Mouse (Mus musculus) intestine, embryonic 16.5 days (tissue): Measurements from ENCODE around the gene Gm3045. TPM values are rescaled to one million over a fixed set of nuclear protein-coding genes. Genes with fewer than 3 reads are reported as not detected.
A peak's percentile ranks its signal among the peaks of the same experiment; 100 is the strongest.

Source experiments
- ATAC-seq: fragments of 200-750 bp; cut with Nextera tagmentation; 2 replicates; pipeline ENCODE4 v1.8.0; 2017; ENCODE audit warnings: moderate TSS enrichment, moderate library complexity
- H3K27ac ChIP-seq: fragments of 300-500 bp; sonication (generic); 2 replicates; pipeline ENCODE4 v1.5.1; 2014; ENCODE audit warnings: mild to moderate bottlenecking, low read length
- H3K27me3 ChIP-seq: fragments of 300-500 bp; sonication (generic); replicated peaks from 2 replicates; pipeline ENCODE4 v1.6.1; 2014; ENCODE audit warnings: low read length, control low read depth, mixed read lengths; ENCODE audit not compliant: control insufficient read depth, insufficient read depth
- H3K36me3 ChIP-seq: fragments of 300-500 bp; sonication (generic); 2 replicates; pipeline ENCODE4 v1.6.1; 2014; ENCODE audit warnings: low read length, control low read depth; ENCODE audit not compliant: control insufficient read depth, insufficient read depth
- H3K4me1 ChIP-seq: fragments of 300-500 bp; sonication (generic); 2 replicates; pipeline ENCODE4 v1.6.1; 2014; ENCODE audit warnings: low read length, control low read depth, mixed read lengths; ENCODE audit not compliant: control insufficient read depth, insufficient read depth
- H3K4me2 ChIP-seq: fragments of 300-500 bp; sonication (generic); 2 replicates; pipeline ENCODE4 v1.6.1; 2014; ENCODE audit warnings: low read depth, low read length, control low read depth
- H3K4me3 ChIP-seq: fragments of 300-500 bp; sonication (generic); 2 replicates; pipeline ENCODE4 v1.5.1; 2014; ENCODE audit warnings: mild to moderate bottlenecking, low read length
- H3K9ac ChIP-seq: fragments of 300-500 bp; sonication (generic); 2 replicates; pipeline ENCODE4 v1.6.1; 2014; ENCODE audit warnings: low read depth, low read length
- H3K9me3 ChIP-seq: fragments of 300-500 bp; sonication (generic); 2 replicates; pipeline ENCODE4 v1.6.1; 2016; ENCODE audit warnings: low read length, control low read depth; ENCODE audit not compliant: control insufficient read depth
- WGBS: fragments of 180-500 bp; shearing (Covaris S2); extraction: QIAGEN DNeasy Blood & Tissue Kit; methylation state at CpG from one replicate; pipeline ENCODE4 v1.1.7; 2014; 5-methylcytosine and 5-hydroxymethylcytosine counted together
- polyA plus RNA-seq: library from polyadenylated mRNA; unstranded; fragments of >200 nt; fragmentation: Nextera tagmentation; extraction: Ambion mirVana; gene quantifications from 2 replicates; pipeline ENCODE4 v1.2.1, GENCODE M21; 2015

Gm3045 gene
- polyA plus RNA-seq, 1 experiment from 2014 or later: not detected

DNA sequence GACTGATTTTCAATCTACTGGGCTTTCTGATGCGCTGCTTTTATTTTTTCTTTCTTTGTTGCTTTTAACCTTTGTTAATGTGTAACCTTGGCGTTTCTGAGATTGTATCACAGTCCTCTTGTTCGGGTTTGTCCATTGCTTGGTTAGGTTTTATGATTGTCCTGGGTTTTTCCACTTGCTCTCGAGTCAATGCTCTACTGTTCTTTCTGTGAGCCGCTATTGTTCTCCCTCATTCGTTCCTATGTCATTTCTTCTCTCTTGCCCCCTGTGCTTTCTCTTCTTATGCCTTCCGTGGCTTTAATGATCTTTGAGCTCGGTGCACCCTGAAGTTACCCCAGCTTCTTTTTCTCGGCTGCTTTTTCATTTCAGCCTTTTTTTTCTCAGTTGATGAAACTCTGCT is 31.6 kb downstream of the Gm3045 start:
- H3K4me3 ChIP-seq: peak overlapping the region; percentile 12
- peaks cover 6% of the 10 kb centered on the region; the same call in 1 of the 2 replicates for H3K4me1 ChIP-seq
- 41% methylated on average over 9 of the region's 9 CpGs for WGBS
- no peaks in the 10 kb centered on the region for H3K9me3 ChIP-seq
- no peak overlapping the region for H3K9ac ChIP-seq
- ATAC-seq: no peak
- H3K27ac ChIP-seq: no peak overlapping the region
- H3K36me3 ChIP-seq: no peaks in the 10 kb centered on the region
- no peaks in the 10 kb centered on the region for H3K27me3 ChIP-seq
- H3K4me2 ChIP-seq: peak overlapping the region; percentile 39

DNA sequence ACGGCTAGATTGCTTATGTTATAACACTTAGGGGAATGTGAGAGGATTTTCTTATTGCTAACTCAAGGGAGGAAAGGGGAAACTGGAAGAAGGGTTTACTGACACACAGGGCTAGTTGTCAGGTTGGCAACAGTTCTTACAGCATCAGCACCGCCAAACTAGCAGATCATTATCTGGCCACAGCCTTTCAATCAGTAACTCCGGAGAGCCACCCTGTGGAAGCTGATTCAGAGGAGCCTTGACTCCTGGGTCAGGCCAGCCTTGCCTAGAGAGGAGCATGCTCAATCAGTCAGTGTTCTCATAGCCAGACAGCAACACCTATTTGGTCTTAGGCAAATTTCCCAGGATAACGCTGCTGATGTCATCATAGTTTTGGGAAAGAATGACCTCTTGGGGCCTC is 35.1 kb downstream of the Gm3045 start:
- ATAC-seq: no peak
- Histone ChIP-seq H3K9me3 (no peaks in the 10 kb centered on the region), H3K4me1 (peaks cover 6% of the 10 kb centered on the region; the same call in 1 of the 2 replicates), H3K27ac (no peak overlapping the region), H3K4me2 (no peak overlapping the region), H3K4me3 (no peak overlapping the region), H3K27me3 (no peaks in the 10 kb centered on the region), H3K9ac (no peak overlapping the region), H3K36me3 (no peaks in the 10 kb centered on the region)
- 74% methylated on average over 4 of the region's 4 CpGs for WGBS

DNA sequence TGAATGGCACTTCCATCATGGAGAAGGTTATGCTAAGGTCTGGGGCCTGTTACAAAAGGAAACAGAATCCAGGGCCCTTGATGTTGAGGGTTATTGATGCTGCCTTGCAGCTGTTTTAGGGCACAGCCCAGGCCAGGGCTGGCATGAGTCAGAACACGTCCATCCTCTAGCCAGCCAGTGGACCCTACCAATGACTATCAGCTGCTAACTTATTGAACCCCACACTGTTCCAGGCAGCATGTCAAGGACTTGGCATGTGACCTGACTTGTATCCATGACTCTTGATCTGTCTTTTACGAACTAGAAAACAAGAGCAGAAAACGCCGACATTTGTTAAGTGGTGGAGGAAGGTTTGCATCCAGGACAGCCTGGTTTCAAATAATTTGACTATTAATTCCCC is 36.4 kb downstream of the Gm3045 start:
- ATAC-seq: no peak
- Histone ChIP-seq H3K36me3 (no peaks in the 10 kb centered on the region), H3K27me3 (no peaks in the 10 kb centered on the region), H3K4me3 (no peak overlapping the region), H3K9ac (no peak overlapping the region), H3K27ac (no peak overlapping the region), H3K4me2 (no peak overlapping the region), H3K4me1 (peaks cover 6% of the 10 kb centered on the region; the same call in 1 of the 2 replicates), H3K9me3 (no peaks in the 10 kb centered on the region)
- 90% methylated on average over 4 of the region's 4 CpGs for WGBS

DNA sequence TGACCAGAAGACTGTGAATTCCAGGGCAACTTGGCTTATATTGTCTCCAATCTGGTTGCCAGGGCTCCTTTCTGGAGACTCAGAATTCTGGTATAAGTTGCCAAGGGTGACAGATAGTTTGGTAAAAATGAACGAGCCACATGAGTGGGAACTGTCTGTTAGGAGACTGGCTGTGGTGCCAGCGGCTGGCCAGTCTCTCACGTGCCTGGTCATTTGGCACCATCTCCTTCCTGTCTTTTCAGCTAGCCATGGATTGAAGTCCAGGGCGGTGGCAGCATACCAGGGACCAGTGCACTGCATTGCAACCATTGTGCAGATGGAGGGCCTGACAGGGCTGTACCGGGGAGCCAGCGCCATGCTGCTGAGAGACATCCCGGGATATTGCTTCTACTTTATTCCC is 36.9 kb downstream of the Gm3045 start:
- peaks cover 2% of the 10 kb centered on the region; the same call in 1 of the 2 replicates for H3K4me1 ChIP-seq
- no peaks in the 10 kb centered on the region for H3K9me3 ChIP-seq
- no peak overlapping the region for H3K4me2 ChIP-seq
- ATAC-seq: no peak
- H3K27ac ChIP-seq: no peak overlapping the region
- no peaks in the 10 kb centered on the region for H3K36me3 ChIP-seq
- H3K4me3 ChIP-seq: no peak overlapping the region
- 91% methylated on average over 7 of the region's 7 CpGs for WGBS
- no peak overlapping the region for H3K9ac ChIP-seq
- H3K27me3 ChIP-seq: no peaks in the 10 kb centered on the region

DNA sequence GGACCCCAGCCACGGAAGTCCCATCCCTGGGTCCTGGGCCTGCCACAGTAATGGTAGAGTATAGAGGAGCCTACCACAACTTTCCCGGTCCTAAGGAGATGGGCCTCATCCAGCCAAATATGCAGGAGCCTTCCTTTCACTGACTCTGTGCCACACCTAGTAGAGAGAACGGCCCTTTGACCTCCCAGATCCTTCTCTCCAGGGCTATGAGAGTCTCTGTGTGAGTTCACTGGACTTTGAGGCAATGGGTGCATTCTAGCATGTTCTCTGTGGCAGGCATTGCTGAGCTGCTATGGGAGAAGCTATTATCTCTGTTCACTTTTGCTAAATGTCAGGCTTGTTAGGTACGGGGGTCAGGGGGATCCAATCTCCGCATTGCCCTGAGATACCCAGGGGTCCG is 37.4 kb downstream of the Gm3045 start:
- Histone ChIP-seq H3K27ac (no peak overlapping the region), H3K4me3 (no peak overlapping the region), H3K9ac (no peak overlapping the region), H3K4me1 (no peaks in the 10 kb centered on the region), H3K9me3 (no peaks in the 10 kb centered on the region), H3K36me3 (no peaks in the 10 kb centered on the region), H3K27me3 (no peaks in the 10 kb centered on the region), H3K4me2 (no peak overlapping the region)
- ATAC-seq: peak; percentile 42; the same call in 1 of the 2 replicates
- 76% methylated on average over 6 of the region's 6 CpGs for WGBS

DNA sequence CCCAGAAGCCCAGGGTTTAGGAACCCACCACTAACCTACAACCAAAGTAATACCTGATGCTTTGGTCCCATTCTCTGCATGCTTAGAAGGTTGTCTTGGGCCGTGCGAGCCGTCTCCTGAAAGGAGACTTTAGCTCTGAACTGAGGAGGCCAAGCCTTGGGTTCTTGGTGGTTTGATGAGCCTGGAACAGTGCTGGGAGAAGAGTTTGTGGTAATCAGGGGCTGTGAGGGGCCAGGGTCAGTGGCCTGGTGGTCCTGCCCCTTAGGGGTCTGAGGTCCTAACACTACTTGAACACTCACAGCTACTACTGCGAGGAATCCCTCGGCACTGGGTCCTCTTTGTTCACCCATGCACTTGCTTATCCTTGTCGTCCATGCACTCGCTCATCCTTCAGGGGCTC is 41.4 kb downstream of the Gm3045 start:
- Histone ChIP-seq H3K27ac (no peak overlapping the region), H3K9me3 (no peaks in the 10 kb centered on the region), H3K4me3 (no peak overlapping the region), H3K4me2 (no peak overlapping the region), H3K9ac (no peak overlapping the region), H3K36me3 (no peaks in the 10 kb centered on the region), H3K27me3 (no peaks in the 10 kb centered on the region), H3K4me1 (no peaks in the 10 kb centered on the region)
- 98% methylated on average over 7 of the region's 7 CpGs for WGBS
- ATAC-seq: no peak

DNA sequence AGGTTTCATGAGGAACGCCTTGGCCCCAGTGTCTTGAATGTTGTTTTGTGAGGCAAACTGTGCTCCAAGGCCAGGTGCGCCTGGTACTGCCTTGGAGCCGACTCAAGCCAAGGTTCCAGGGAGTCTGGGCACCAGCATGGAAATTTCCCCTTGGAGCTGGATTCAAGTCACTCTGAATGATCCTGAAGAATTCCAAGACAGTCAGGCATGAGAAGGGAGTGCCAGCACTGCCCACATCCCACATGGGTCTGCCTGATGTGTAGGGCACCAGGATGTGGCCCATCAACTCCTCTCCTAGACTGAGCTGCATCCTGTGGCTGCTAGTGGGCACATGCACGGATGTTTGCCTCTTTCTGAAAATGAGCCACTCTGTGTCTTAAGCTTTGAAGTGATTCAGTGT is 42.1 kb downstream of the Gm3045 start:
- Histone ChIP-seq H3K27me3 (no peaks in the 10 kb centered on the region), H3K4me1 (no peaks in the 10 kb centered on the region), H3K4me2 (no peak overlapping the region), H3K36me3 (no peaks in the 10 kb centered on the region), H3K9ac (no peak overlapping the region), H3K4me3 (no peak overlapping the region), H3K27ac (no peak overlapping the region), H3K9me3 (no peaks in the 10 kb centered on the region)
- no peak for ATAC-seq
- WGBS: 94% methylated on average over 4 of the region's 4 CpGs

DNA sequence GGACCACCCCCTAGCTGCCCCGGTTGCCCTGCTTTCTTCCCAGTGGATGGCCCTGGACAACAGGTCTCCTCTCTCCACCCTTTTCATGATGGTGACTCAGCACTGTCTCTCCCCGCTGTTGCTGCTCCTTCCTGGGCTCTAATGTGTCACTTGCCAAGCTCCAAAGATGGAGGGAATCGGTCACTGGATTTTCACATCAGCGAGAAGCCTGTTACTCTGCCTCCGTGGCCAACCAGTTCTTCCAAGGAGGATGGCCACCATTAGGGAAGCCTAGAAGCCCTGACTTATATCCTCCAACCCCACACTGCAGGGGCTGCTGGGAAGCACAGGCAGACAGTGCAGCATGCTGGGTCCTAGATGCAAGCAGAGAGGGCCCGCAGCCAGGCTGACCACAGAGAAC is 44.8 kb downstream of the Gm3045 start:
- 81% methylated on average over 6 of the region's 6 CpGs for WGBS
- H3K9ac ChIP-seq: no peak overlapping the region
- H3K4me2 ChIP-seq: no peak overlapping the region
- no peaks in the 10 kb centered on the region for H3K9me3 ChIP-seq
- ATAC-seq: no peak
- no peak overlapping the region for H3K4me3 ChIP-seq
- H3K27ac ChIP-seq: no peak overlapping the region
- H3K36me3 ChIP-seq: no peaks in the 10 kb centered on the region
- H3K4me1 ChIP-seq: no peaks in the 10 kb centered on the region
- H3K27me3 ChIP-seq: no peaks in the 10 kb centered on the region

DNA sequence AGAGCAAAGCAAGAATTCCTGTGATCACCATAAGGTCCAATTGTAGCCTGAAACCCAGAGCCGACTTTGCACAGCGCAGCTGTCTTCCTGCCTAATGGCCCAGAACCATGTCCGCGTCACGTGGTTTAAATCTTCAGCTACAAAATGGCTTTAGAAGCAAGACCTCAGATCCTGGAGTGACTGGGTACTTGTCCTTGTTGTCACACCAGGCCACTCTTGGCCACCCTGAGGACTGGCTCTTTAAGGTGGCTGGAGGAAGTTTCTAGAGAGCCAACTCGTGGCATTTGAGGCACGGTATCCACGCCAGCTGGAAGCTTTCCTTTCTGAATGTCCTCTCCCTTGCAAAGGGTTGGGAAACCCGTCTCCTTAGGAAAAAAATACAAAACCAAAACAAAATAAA is 45.6 kb downstream of the Gm3045 start:
- Histone ChIP-seq H3K9me3 (no peaks in the 10 kb centered on the region), H3K4me3 (no peak overlapping the region), H3K4me1 (no peaks in the 10 kb centered on the region), H3K36me3 (no peaks in the 10 kb centered on the region), H3K9ac (no peak overlapping the region), H3K27ac (no peak overlapping the region), H3K4me2 (no peak overlapping the region), H3K27me3 (no peaks in the 10 kb centered on the region)
- WGBS: 57% methylated on average over 9 of the region's 9 CpGs
- ATAC-seq: no peak

DNA sequence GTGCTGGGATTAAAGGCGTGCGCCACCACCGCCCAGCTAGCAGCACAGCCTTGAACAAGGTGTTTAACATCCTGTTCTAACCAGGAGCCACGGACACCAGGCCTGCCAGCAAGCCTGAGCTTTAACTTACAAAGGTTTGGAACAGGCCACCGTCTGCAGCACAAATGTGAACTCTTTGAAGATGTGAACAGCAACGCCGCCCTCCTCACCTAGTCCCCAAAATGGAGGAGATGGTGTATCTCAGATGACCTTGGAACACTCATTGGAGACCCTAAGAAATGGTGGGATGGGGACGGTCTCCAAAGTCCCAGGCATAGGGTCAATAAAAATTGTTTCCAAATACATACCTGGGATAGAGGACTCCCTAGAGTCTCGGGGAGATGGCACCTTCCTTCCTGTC is 46.3 kb downstream of the Gm3045 start:
- Histone ChIP-seq H3K27ac (no peak overlapping the region), H3K36me3 (no peaks in the 10 kb centered on the region), H3K4me2 (no peak overlapping the region), H3K4me1 (no peaks in the 10 kb centered on the region), H3K27me3 (no peaks in the 10 kb centered on the region), H3K4me3 (no peak overlapping the region), H3K9me3 (no peaks in the 10 kb centered on the region), H3K9ac (no peak overlapping the region)
- 89% methylated on average over 9 of the region's 9 CpGs for WGBS
- ATAC-seq: no peak
